Mouse (Mus musculus) E14TG2a.4 (cell line): ENCODE results near the gene 2510009E07Rik.

ENCODE experiments used
- CTCF ChIP-seq: conservative IDR thresholded peaks from 2 replicates; pipeline ENCODE4 v1.5.1; 2014; ENCODE audit warnings: low read length
- NANOG ChIP-seq: IDR thresholded peaks from 2 replicates; pipeline ENCODE4 v1.6.1; 2014; ENCODE audit warnings: borderline replicate concordance, low read length, mixed read lengths
- POU5F1 ChIP-seq: IDR thresholded peaks from 2 replicates; pipeline ENCODE4 v1.6.1; 2014; ENCODE audit warnings: low read length, borderline replicate concordance

- no peak for TF ChIP-seq CTCF
- TF ChIP-seq NANOG, result no peak
- no peak for TF ChIP-seq POU5F1
These were observed 443 bp downstream of the 2510009E07Rik start for GRCm38 (mm10) chr16:21693981-21694462.
